Mouse (Mus musculus): ENCODE measurements at regions not wholly inside any gene's neighbourhood (a gene's known extent, or its start where the extent isn't known, plus 50 kb on each side); places are given as distances from the start of the nearest gene placed in this dataset.

- Histone ChIP-seq H3K4me1 (ENCODE audit: insufficient read depth) (no peaks in the 10 kb centered on the region), H3K36me3 (ENCODE audit: insufficient read depth) (no peaks in the 10 kb centered on the region), H3K9ac (no peak overlapping the region), H3K27ac (ENCODE audit: low read depth) (no peak overlapping the region), H3K4me3 (ENCODE audit: low read depth, low read length) (no peak overlapping the region), H3K27me3 (ENCODE audit: insufficient read depth, low read length) (no peaks in the 10 kb centered on the region), H3K9me3 (ENCODE audit: low read depth, low read length) (no peaks in the 10 kb centered on the region), H3K4me2 (no peak overlapping the region)
- 62% methylated on average over 7 of the region's 7 CpGs for WGBS
- ATAC-seq (ENCODE audit: insufficient read depth) (no peak), DNase-seq (no peak)
- TF ChIP-seq CTCF (IDR thresholded peaks at IDR 0.05; ENCODE audit: low read depth), result no peak
Observed at GRCm38 (mm10) chr7:74709993-74710581, 155.5 kb upstream of the Slco3a1 start.

- H3K4me1 ChIP-seq (ENCODE audit: insufficient read depth), result no peaks in the 10 kb centered on the region
- no peak for TF ChIP-seq CTCF (IDR thresholded peaks at IDR 0.05; ENCODE audit: low read depth)
- H3K27ac ChIP-seq (ENCODE audit: low read depth), result no peak overlapping the region
- 37% methylated on average over 5 of the region's 5 CpGs for WGBS
- H3K9me3 ChIP-seq (ENCODE audit: low read depth, low read length), result no peaks in the 10 kb centered on the region
- no peak overlapping the region for H3K4me3 ChIP-seq (ENCODE audit: low read depth, low read length)
- H3K27me3 ChIP-seq (ENCODE audit: insufficient read depth, low read length), result no peaks in the 10 kb centered on the region
- no peak overlapping the region for H3K4me2 ChIP-seq
- no peak for ATAC-seq (ENCODE audit: insufficient read depth)
- peak; percentile 16 for DNase-seq
- H3K9ac ChIP-seq, result no peak overlapping the region
- no peaks in the 10 kb centered on the region for H3K36me3 ChIP-seq (ENCODE audit: insufficient read depth)
Observed at GRCm38 (mm10) chr7:74709006-74709405, 154.4 kb upstream of the Slco3a1 start.

GRCm38 (mm10) chr7:74703533-74703932 is 149.0 kb upstream of the Slco3a1 start:
- Histone ChIP-seq H3K4me3 (ENCODE audit: low read depth, low read length) (no peak overlapping the region), H3K9ac (no peak overlapping the region), H3K4me1 (ENCODE audit: insufficient read depth) (no peaks in the 10 kb centered on the region), H3K27me3 (ENCODE audit: insufficient read depth, low read length) (no peaks in the 10 kb centered on the region), H3K36me3 (ENCODE audit: insufficient read depth) (no peaks in the 10 kb centered on the region), H3K4me2 (no peak overlapping the region), H3K9me3 (ENCODE audit: low read depth, low read length) (no peaks in the 10 kb centered on the region), H3K27ac (ENCODE audit: low read depth) (no peak overlapping the region)
- ATAC-seq (ENCODE audit: insufficient read depth), result no peak
- DNase-seq, result no peak
- WGBS, result 71% methylated on average over 4 of the region's 4 CpGs
- peak; percentile 45 for TF ChIP-seq CTCF (IDR thresholded peaks at IDR 0.05; ENCODE audit: low read depth)

GRCm38 (mm10) chr7:74697794-74698354 is 143.3 kb upstream of the Slco3a1 start:
- Histone ChIP-seq H3K9me3 (ENCODE audit: low read depth, low read length) (no peaks in the 10 kb centered on the region), H3K27ac (ENCODE audit: low read depth) (no peak overlapping the region), H3K4me1 (ENCODE audit: insufficient read depth) (no peaks in the 10 kb centered on the region), H3K36me3 (ENCODE audit: insufficient read depth) (no peaks in the 10 kb centered on the region), H3K9ac (no peak overlapping the region), H3K27me3 (ENCODE audit: insufficient read depth, low read length) (no peaks in the 10 kb centered on the region), H3K4me2 (no peak overlapping the region), H3K4me3 (ENCODE audit: low read depth, low read length) (no peak overlapping the region)
- ATAC-seq (ENCODE audit: insufficient read depth), result no peak
- no peak for DNase-seq
- WGBS, result 67% methylated on average over 3 of the region's 3 CpGs
- TF ChIP-seq CTCF (IDR thresholded peaks at IDR 0.05; ENCODE audit: low read depth), result no peak

- no peaks in the 10 kb centered on the region for H3K9me3 ChIP-seq (ENCODE audit: low read depth, low read length)
- TF ChIP-seq CTCF (IDR thresholded peaks at IDR 0.05; ENCODE audit: low read depth), result no peak
- no peak overlapping the region for H3K4me2 ChIP-seq
- no peaks in the 10 kb centered on the region for H3K4me1 ChIP-seq (ENCODE audit: insufficient read depth)
- H3K27me3 ChIP-seq (ENCODE audit: insufficient read depth, low read length), result no peaks in the 10 kb centered on the region
- ATAC-seq (ENCODE audit: insufficient read depth), result no peak
- DNase-seq, result no peak
- no peak overlapping the region for H3K9ac ChIP-seq
- H3K27ac ChIP-seq (ENCODE audit: low read depth), result no peak overlapping the region
- 90% methylated on average over 4 of the region's 4 CpGs for WGBS
- H3K36me3 ChIP-seq (ENCODE audit: insufficient read depth), result no peaks in the 10 kb centered on the region
- H3K4me3 ChIP-seq (ENCODE audit: low read depth, low read length), result no peak overlapping the region
Observed at GRCm38 (mm10) chr7:74696286-74696685, 141.7 kb upstream of the Slco3a1 start.

GRCm38 (mm10) chr7:74693049-74693448 is 138.5 kb upstream of the Slco3a1 start:
- 49% methylated on average over 3 of the region's 3 CpGs for WGBS
- no peak for ATAC-seq (ENCODE audit: insufficient read depth)
- Histone ChIP-seq H3K9me3 (ENCODE audit: low read depth, low read length) (no peaks in the 10 kb centered on the region), H3K27me3 (ENCODE audit: insufficient read depth, low read length) (no peaks in the 10 kb centered on the region), H3K4me1 (ENCODE audit: insufficient read depth) (no peaks in the 10 kb centered on the region), H3K9ac (no peak overlapping the region), H3K36me3 (ENCODE audit: insufficient read depth) (no peaks in the 10 kb centered on the region), H3K4me3 (ENCODE audit: low read depth, low read length) (no peak overlapping the region), H3K27ac (ENCODE audit: low read depth) (no peak overlapping the region), H3K4me2 (no peak overlapping the region)
- no peak for TF ChIP-seq CTCF (IDR thresholded peaks at IDR 0.05; ENCODE audit: low read depth)
- no peak for DNase-seq

GRCm38 (mm10) chr7:74690706-74691105 is 136.1 kb upstream of the Slco3a1 start:
- no peak for TF ChIP-seq CTCF (IDR thresholded peaks at IDR 0.05; ENCODE audit: low read depth)
- no peak for ATAC-seq (ENCODE audit: insufficient read depth)

More at GRCm38 (mm10) chr7:74690706-74691105, 136.1 kb upstream of the Slco3a1 start:
- Histone ChIP-seq H3K9me3 (ENCODE audit: low read depth, low read length) (no peaks in the 10 kb centered on the region), H3K27me3 (ENCODE audit: insufficient read depth, low read length) (no peaks in the 10 kb centered on the region), H3K9ac (no peak overlapping the region), H3K4me1 (ENCODE audit: insufficient read depth) (no peaks in the 10 kb centered on the region), H3K4me2 (no peak overlapping the region), H3K27ac (ENCODE audit: low read depth) (no peak overlapping the region), H3K4me3 (ENCODE audit: low read depth, low read length) (no peak overlapping the region), H3K36me3 (ENCODE audit: insufficient read depth) (no peaks in the 10 kb centered on the region)
- no peak for DNase-seq
